Mouse (Mus musculus): ENCODE measurements around the gene Myo6.

GRCm38 (mm10) chr9:80165690-80166089 lies 859 bp downstream of the Myo6 start:
- TF ChIP-seq CTCF (IDR thresholded peaks at IDR 0.05; ENCODE audit: extremely low read depth, insufficient read length, insufficient replicate concordance, low read depth, low read length) (no peak), POLR2A (IDR thresholded peaks at IDR 0.05; ENCODE audit: low read depth, low read length) (no peak)
